Mouse (Mus musculus) small intestine, adult 2 months (tissue): ENCODE data around the gene Gla.

ENCODE experiments used
- CTCF ChIP-seq: fragments of 200-500 bp; IDR thresholded peaks from 2 replicates; pipeline ENCODE4 v1.5.1; 2012; ENCODE audit warnings: low read depth, mild to moderate bottlenecking, control low read depth, inconsistent platforms, low read length, moderate library complexity, mixed read lengths; ENCODE audit not compliant: insufficient replicate concordance, insufficient read length; ENCODE audit errors: extremely low read depth
- POLR2A ChIP-seq: fragments of 200-500 bp; IDR thresholded peaks from 2 replicates; pipeline ENCODE4 v1.6.1; 2012; ENCODE audit warnings: low read depth, mild to moderate bottlenecking, control low read depth, inconsistent platforms, low read length, moderate library complexity

GRCm38 (mm10) chrX:134612285-134612959, 11.5 kb upstream of the Gla start:
- TF ChIP-seq CTCF: no peak
- TF ChIP-seq POLR2A: no peak
